In genomic region chr8:114332949-114333348, GRCm38 (mm10) we compare ENCODE assay signal across 13 mouse cellular contexts.
DNase-seq lines count a peak whose midpoint lies in the region; ATAC-seq lines count a peak whose summit lies in the region.
"Had no signal": no experiment of that assay in that cellular context is flagged by ENCODE, and none has a peak within 500 bp of the region (broad histone marks: within the 10 kb centered on the region; RNA-seq: fewer than 3 reads in every experiment).

No protein-coding gene starts in this region.

- 60% methylated on average over 4 of the region's 4 CpGs for WGBS in hindbrain, embryonic 10.5 days
- WGBS in midbrain, embryonic 12.5 days, result 49% methylated on average over 4 of the region's 4 CpGs
- WGBS in liver, embryonic 11.5 days, result 57% methylated on average over 4 of the region's 4 CpGs

- peak; percentile 22 for DNase-seq in brain, adult 2 months (ENCODE audit: low read depth, low spot score)
- peak; percentile 17 for DNase-seq in embryo, embryonic 11.5 days (ENCODE audit: low read depth, low spot score)
- DNase-seq in hindbrain, embryonic 10.5 days (ENCODE audit: low spot score), result peak; percentile 15
- no peak for DNase-seq in cerebellum, adult 9-11 months
- no peak for DNase-seq in ovary, postnatal 14 days (ENCODE audit: low spot score)
- DNase-seq in liver, embryonic 11.5 days (ENCODE audit: low spot score), result no peak
- DNase-seq: adrenal gland, postnatal 25 days; cerebellum, postnatal 14 days; kidney, adult 8-10 months had no signal

- H3K27ac ChIP-seq in hindbrain, embryonic 10.5 days, result peak overlapping the region; percentile 78
- peak overlapping the region; percentile 70 for H3K27ac ChIP-seq in midbrain, embryonic 12.5 days (replicated peaks)
- no peak overlapping the region for H3K27ac ChIP-seq in liver, embryonic 11.5 days (ENCODE audit: low read depth, low read length)
- H3K27ac ChIP-seq: heart, embryonic 15.5 days; liver, embryonic 14.5 days; macrophage had no signal

- no peak for ATAC-seq in midbrain, embryonic 12.5 days (ENCODE audit: low FRiP score, low read depth)
- no peak for ATAC-seq in liver, embryonic 11.5 days (replicated peaks; ENCODE audit: low FRiP score)

- H3K4me3 ChIP-seq in hindbrain, embryonic 10.5 days, result no peak overlapping the region
- H3K4me3 ChIP-seq in midbrain, embryonic 12.5 days, result no peak overlapping the region
- H3K4me3 ChIP-seq in liver, embryonic 11.5 days (ENCODE audit: low read depth, low read length), result no peak overlapping the region
- H3K4me3 ChIP-seq: heart, embryonic 15.5 days had no signal

- peaks cover 12% of the 10 kb centered on the region for H3K36me3 ChIP-seq in hindbrain, embryonic 10.5 days
- H3K36me3 ChIP-seq in midbrain, embryonic 12.5 days, result peaks cover 3% of the 10 kb centered on the region; the same call in 1 of the 2 replicates
- no peaks in the 10 kb centered on the region for H3K36me3 ChIP-seq in liver, embryonic 11.5 days (ENCODE audit: control insufficient read depth, insufficient read depth, low read length)
- H3K36me3 ChIP-seq: heart, embryonic 15.5 days had no signal

- no peak overlapping the region for H3K4me2 ChIP-seq in midbrain, embryonic 12.5 days (replicated peaks)
- no peak overlapping the region for H3K4me2 ChIP-seq in liver, embryonic 11.5 days
- H3K4me2 ChIP-seq: heart, embryonic 15.5 days had no signal

- H3K4me1 ChIP-seq in hindbrain, embryonic 10.5 days (replicated peaks), result peaks cover 34% of the 10 kb centered on the region
- H3K4me1 ChIP-seq in midbrain, embryonic 12.5 days, result peaks cover 25% of the 10 kb centered on the region
- H3K4me1 ChIP-seq in liver, embryonic 11.5 days (replicated peaks; ENCODE audit: control insufficient read depth, insufficient read depth, low read length), result no peaks in the 10 kb centered on the region
- H3K4me1 ChIP-seq: heart, embryonic 15.5 days had no signal

- H3K9me3 ChIP-seq in hindbrain, embryonic 10.5 days, result peaks cover 14% of the 10 kb centered on the region; the same call in 1 of the 2 replicates
- H3K9me3 ChIP-seq in midbrain, embryonic 12.5 days, result no peaks in the 10 kb centered on the region
- H3K9me3 ChIP-seq in liver, embryonic 11.5 days (ENCODE audit: control insufficient read depth, low read length), result no peaks in the 10 kb centered on the region

- no peaks in the 10 kb centered on the region for H3K27me3 ChIP-seq in hindbrain, embryonic 10.5 days (ENCODE audit: insufficient read depth, poor library complexity, severe bottlenecking)
- H3K27me3 ChIP-seq in midbrain, embryonic 12.5 days, result no peaks in the 10 kb centered on the region
- no peaks in the 10 kb centered on the region for H3K27me3 ChIP-seq in liver, embryonic 11.5 days (replicated peaks; ENCODE audit: control insufficient read depth, insufficient read depth, low read length)
- H3K27me3 ChIP-seq: heart, embryonic 15.5 days had no signal

- no peak overlapping the region for H3K9ac ChIP-seq in midbrain, embryonic 12.5 days (replicated peaks)
- no peak overlapping the region for H3K9ac ChIP-seq in liver, embryonic 11.5 days (ENCODE audit: low read depth, low read length)
- H3K9ac ChIP-seq: heart, embryonic 15.5 days; liver, embryonic 14.5 days had no signal

Comparison
In these comparisons a context has a peak if more than half of its experiments do, and no peak if none do; other contexts are left out.
1. DNase-seq: peak in brain, adult 2 months (single experiment), embryo, embryonic 11.5 days (single experiment) and hindbrain, embryonic 10.5 days (single experiment); none in cerebellum, adult 9-11 months (single experiment), ovary, postnatal 14 days (single experiment) and liver, embryonic 11.5 days (single experiment).